Mouse (Mus musculus) T-cell, adult 2 months (primary cell): ENCODE results near the gene Glis3.

Source experiments
- DNase-seq: peaks from one replicate; pipeline ENCODE4 v3.0.0; 2022; ENCODE audit warnings: low spot score

Glis3 gene

GRCm38 (mm10) chr19:28655166-28655565, 24.7 kb downstream of the Glis3 start:
- no peak for DNase-seq

- no peak for DNase-seq
Observed at GRCm38 (mm10) chr19:28650836-28651235, 29.0 kb downstream of the Glis3 start.

- DNase-seq: no peak
Observed at GRCm38 (mm10) chr19:28649489-28649888, 30.4 kb downstream of the Glis3 start.

- no peak for DNase-seq
Observed at GRCm38 (mm10) chr19:28648881-28649280, 31.0 kb downstream of the Glis3 start.

GRCm38 (mm10) chr19:28647424-28647823, 32.5 kb downstream of the Glis3 start:
- no peak for DNase-seq

- DNase-seq: no peak
Observed at GRCm38 (mm10) chr19:28646286-28646685, 33.6 kb downstream of the Glis3 start.

- DNase-seq: no peak
Observed at GRCm38 (mm10) chr19:28640861-28641381, 39.0 kb downstream of the Glis3 start.

- no peak for DNase-seq
Observed at GRCm38 (mm10) chr19:28635991-28636553, 43.8 kb downstream of the Glis3 start.

- DNase-seq: no peak
Observed at GRCm38 (mm10) chr19:28634986-28635385, 44.9 kb downstream of the Glis3 start.

- DNase-seq: no peak
Observed at GRCm38 (mm10) chr19:28628416-28628815, 51.5 kb downstream of the Glis3 start.

- DNase-seq: no peak
Observed at GRCm38 (mm10) chr19:28626189-28626588, 53.7 kb downstream of the Glis3 start.

GRCm38 (mm10) chr19:28624571-28624970, 55.3 kb downstream of the Glis3 start:
- DNase-seq: no peak

GRCm38 (mm10) chr19:28623726-28624125, 56.2 kb downstream of the Glis3 start:
- DNase-seq: no peak

GRCm38 (mm10) chr19:28621608-28622505, 58.0 kb downstream of the Glis3 start:
- no peak for DNase-seq

GRCm38 (mm10) chr19:28617736-28618135, 62.1 kb downstream of the Glis3 start:
- no peak for DNase-seq

GRCm38 (mm10) chr19:28617191-28617590, 62.7 kb downstream of the Glis3 start:
- no peak for DNase-seq

GRCm38 (mm10) chr19:28616487-28616886, 63.4 kb downstream of the Glis3 start:
- no peak for DNase-seq

GRCm38 (mm10) chr19:28612249-28612648, 67.6 kb downstream of the Glis3 start:
- DNase-seq: peak; percentile 40

GRCm38 (mm10) chr19:28608747-28609146, 71.1 kb downstream of the Glis3 start:
- DNase-seq: no peak

- no peak for DNase-seq
Observed at GRCm38 (mm10) chr19:28608277-28608676, 71.6 kb downstream of the Glis3 start.

- no peak for DNase-seq
Observed at GRCm38 (mm10) chr19:28600866-28601265, 79.0 kb downstream of the Glis3 start.

GRCm38 (mm10) chr19:28594215-28594614, 85.7 kb downstream of the Glis3 start:
- DNase-seq: no peak

GRCm38 (mm10) chr19:28592981-28593380, 86.9 kb downstream of the Glis3 start:
- DNase-seq: no peak
